Mouse (Mus musculus) spleen, postnatal 14 days (tissue): Measurements from ENCODE around the gene Disc1.

Experiments used
- DNase-seq, 2 experiments: peaks; one replicate each; pipeline ENCODE4 v3.0.0; 2021 to 2022; ENCODE audit warnings: low spot score in 2 of 2

Disc1 gene

DNA sequence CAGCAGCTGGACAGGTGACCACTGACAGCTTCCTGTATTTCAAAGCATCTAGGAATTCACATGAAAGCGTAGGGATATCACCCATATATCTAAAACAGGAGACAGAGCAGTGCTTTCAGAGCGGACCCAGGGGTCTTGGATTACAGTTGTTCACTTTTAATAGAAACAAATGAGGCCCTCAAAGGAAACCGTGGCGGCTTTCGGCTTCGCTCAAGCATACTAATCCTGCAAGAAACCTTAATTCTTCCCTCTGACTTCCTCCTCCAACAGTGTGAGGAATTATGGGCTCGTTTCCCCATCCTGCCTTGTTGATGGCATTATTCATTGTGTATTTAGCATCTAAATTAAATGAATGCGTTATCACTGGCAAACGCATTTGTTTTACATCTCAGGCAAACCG lies 252.7 kb downstream of the Disc1 start:
- DNase-seq: no peak

DNA sequence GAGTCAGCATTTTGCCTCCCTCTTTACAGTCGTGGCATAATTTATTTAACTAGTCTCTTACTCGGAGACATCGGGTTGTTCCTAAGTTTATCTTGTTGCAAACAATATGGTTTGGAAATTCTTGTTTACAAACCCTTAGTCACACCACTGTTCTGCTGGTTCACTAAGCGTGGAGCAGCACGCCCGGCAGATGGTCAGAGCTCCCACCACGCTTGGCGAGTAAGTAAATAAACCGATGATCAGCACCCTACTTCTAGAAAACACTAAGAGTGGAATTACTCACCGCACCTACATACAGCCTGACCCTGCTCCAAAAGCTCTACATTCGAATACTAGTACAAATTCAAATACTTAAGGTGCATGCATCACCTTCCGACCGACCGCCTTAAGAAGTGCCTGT lies 256.0 kb downstream of the Disc1 start:
- DNase-seq: no peak
